Mouse (Mus musculus): ENCODE results near the gene Scrn1. TPM values are rescaled to one million over a fixed set of nuclear protein-coding genes. Genes with fewer than 3 reads are reported as not detected.

Gene Scrn1
- polyA plus RNA-seq (2014; fragmentation: Nextera tagmentation; extraction: Ambion mirVana) = 2.9 and 3.0 TPM in 2 replicates

GRCm38 (mm10) chr6:54565665-54566545, at the start of gene Scrn1:
Gene Scrn1 (minus strand): TSS chr6:54566489.
- Histone ChIP-seq H3K27ac (ENCODE audit: low read depth, low read length) (no peak within 1 kb of the TSS), H3K4me2 (peak within 1 kb of the TSS; percentile 86), H3K27me3 (replicated peaks; ENCODE audit: control insufficient read depth, insufficient read depth, low read length) (peaks cover 31% of the 10 kb centered on the region), H3K9me3 (ENCODE audit: control insufficient read depth, low read length) (no peaks in the 10 kb centered on the region), H3K4me3 (ENCODE audit: low read depth, low read length) (peak within 1 kb of the TSS; percentile 49), H3K9ac (ENCODE audit: low read depth, low read length) (no peak within 1 kb of the TSS; the same call in 1 of the 2 replicates), H3K36me3 (ENCODE audit: control insufficient read depth, insufficient read depth, low read length) (no peaks in the 10 kb centered on the region), H3K4me1 (replicated peaks; ENCODE audit: control insufficient read depth, insufficient read depth, low read length) (peaks cover 4% of the 10 kb centered on the region)
- WGBS = 1% methylated on average over 60 of the region's 60 CpGs
- DNase-seq (ENCODE audit: low spot score) (peak; percentile 60), ATAC-seq (replicated peaks; ENCODE audit: low FRiP score) (peak; percentile 34; the same call in 1 of the 2 replicates)

- no peak for DNase-seq (ENCODE audit: low spot score)
- no peaks in the 10 kb centered on the region for H3K27me3 ChIP-seq (replicated peaks; ENCODE audit: control insufficient read depth, insufficient read depth, low read length)
- ATAC-seq (replicated peaks; ENCODE audit: low FRiP score) = no peak
- no peak overlapping the region for H3K27ac ChIP-seq (ENCODE audit: low read depth, low read length)
- H3K9ac ChIP-seq (ENCODE audit: low read depth, low read length) = no peak overlapping the region
- no peaks in the 10 kb centered on the region for H3K36me3 ChIP-seq (ENCODE audit: control insufficient read depth, insufficient read depth, low read length)
- no peak overlapping the region for H3K4me2 ChIP-seq
- 62% methylated on average over 4 of the region's 4 CpGs for WGBS
- H3K4me1 ChIP-seq (replicated peaks; ENCODE audit: control insufficient read depth, insufficient read depth, low read length) = no peaks in the 10 kb centered on the region; the same call in 1 of the 2 replicates
- H3K9me3 ChIP-seq (ENCODE audit: control insufficient read depth, low read length) = no peaks in the 10 kb centered on the region
- H3K4me3 ChIP-seq (ENCODE audit: low read depth, low read length) = no peak overlapping the region
Observed at GRCm38 (mm10) chr6:54606241-54606640, 40.0 kb upstream of the Scrn1 start.

- 85% methylated on average over 1 of the region's 1 CpGs for WGBS
- Histone ChIP-seq H3K36me3 (ENCODE audit: control insufficient read depth, insufficient read depth, low read length) (no peaks in the 10 kb centered on the region), H3K27me3 (replicated peaks; ENCODE audit: control insufficient read depth, insufficient read depth, low read length) (no peaks in the 10 kb centered on the region), H3K4me3 (ENCODE audit: low read depth, low read length) (no peak overlapping the region), H3K9me3 (ENCODE audit: control insufficient read depth, low read length) (no peaks in the 10 kb centered on the region), H3K9ac (ENCODE audit: low read depth, low read length) (no peak overlapping the region), H3K4me2 (no peak overlapping the region), H3K4me1 (replicated peaks; ENCODE audit: control insufficient read depth, insufficient read depth, low read length) (no peaks in the 10 kb centered on the region; the same call in 1 of the 2 replicates), H3K27ac (ENCODE audit: low read depth, low read length) (no peak overlapping the region)
- DNase-seq (ENCODE audit: low spot score) (no peak), ATAC-seq (replicated peaks; ENCODE audit: low FRiP score) (no peak)
Observed at GRCm38 (mm10) chr6:54604001-54604715, 37.9 kb upstream of the Scrn1 start.

- Histone ChIP-seq H3K9me3 (ENCODE audit: control insufficient read depth, low read length) (no peaks in the 10 kb centered on the region), H3K36me3 (ENCODE audit: control insufficient read depth, insufficient read depth, low read length) (no peaks in the 10 kb centered on the region), H3K4me2 (no peak overlapping the region), H3K9ac (ENCODE audit: low read depth, low read length) (no peak overlapping the region), H3K27me3 (replicated peaks; ENCODE audit: control insufficient read depth, insufficient read depth, low read length) (no peaks in the 10 kb centered on the region), H3K27ac (ENCODE audit: low read depth, low read length) (no peak overlapping the region), H3K4me1 (replicated peaks; ENCODE audit: control insufficient read depth, insufficient read depth, low read length) (no peaks in the 10 kb centered on the region; the same call in 1 of the 2 replicates), H3K4me3 (ENCODE audit: low read depth, low read length) (no peak overlapping the region)
- 84% methylated on average over 2 of the region's 2 CpGs for WGBS
- ATAC-seq (replicated peaks; ENCODE audit: low FRiP score) (no peak), DNase-seq (ENCODE audit: low spot score) (no peak)
Observed at GRCm38 (mm10) chr6:54602891-54603290, 36.6 kb upstream of the Scrn1 start.

- Histone ChIP-seq H3K9ac (ENCODE audit: low read depth, low read length) (no peak overlapping the region), H3K4me2 (no peak overlapping the region), H3K4me3 (ENCODE audit: low read depth, low read length) (no peak overlapping the region), H3K36me3 (ENCODE audit: control insufficient read depth, insufficient read depth, low read length) (no peaks in the 10 kb centered on the region), H3K9me3 (ENCODE audit: control insufficient read depth, low read length) (no peaks in the 10 kb centered on the region), H3K27me3 (replicated peaks; ENCODE audit: control insufficient read depth, insufficient read depth, low read length) (no peaks in the 10 kb centered on the region), H3K4me1 (replicated peaks; ENCODE audit: control insufficient read depth, insufficient read depth, low read length) (no peaks in the 10 kb centered on the region; the same call in 1 of the 2 replicates), H3K27ac (ENCODE audit: low read depth, low read length) (no peak overlapping the region)
- DNase-seq (ENCODE audit: low spot score) (no peak), ATAC-seq (replicated peaks; ENCODE audit: low FRiP score) (no peak)
- WGBS = 72% methylated on average over 5 of the region's 5 CpGs
Observed at GRCm38 (mm10) chr6:54600681-54601347, 34.5 kb upstream of the Scrn1 start.

- WGBS = 87% methylated on average over 3 of the region's 3 CpGs
- no peaks in the 10 kb centered on the region for H3K9me3 ChIP-seq (ENCODE audit: control insufficient read depth, low read length)
- H3K27me3 ChIP-seq (replicated peaks; ENCODE audit: control insufficient read depth, insufficient read depth, low read length) = no peaks in the 10 kb centered on the region
- H3K36me3 ChIP-seq (ENCODE audit: control insufficient read depth, insufficient read depth, low read length) = no peaks in the 10 kb centered on the region
- no peak overlapping the region for H3K4me3 ChIP-seq (ENCODE audit: low read depth, low read length)
- H3K9ac ChIP-seq (ENCODE audit: low read depth, low read length) = no peak overlapping the region
- no peak for ATAC-seq (replicated peaks; ENCODE audit: low FRiP score)
- H3K4me2 ChIP-seq = no peak overlapping the region
- no peak overlapping the region for H3K27ac ChIP-seq (ENCODE audit: low read depth, low read length)
- DNase-seq (ENCODE audit: low spot score) = no peak
- no peaks in the 10 kb centered on the region for H3K4me1 ChIP-seq (replicated peaks; ENCODE audit: control insufficient read depth, insufficient read depth, low read length)
Observed at GRCm38 (mm10) chr6:54597711-54598110, 31.4 kb upstream of the Scrn1 start.

GRCm38 (mm10) chr6:54597208-54597607, 30.9 kb upstream of the Scrn1 start, which contains the start of gene Fkbp14:
Gene Fkbp14 (minus strand): TSS chr6:54597308.
- Histone ChIP-seq H3K4me1 (replicated peaks; ENCODE audit: control insufficient read depth, insufficient read depth, low read length) (no peaks in the 10 kb centered on the region), H3K27me3 (replicated peaks; ENCODE audit: control insufficient read depth, insufficient read depth, low read length) (no peaks in the 10 kb centered on the region), H3K4me3 (ENCODE audit: low read depth, low read length) (no peak within 1 kb of the TSS), H3K9me3 (ENCODE audit: control insufficient read depth, low read length) (no peaks in the 10 kb centered on the region), H3K9ac (ENCODE audit: low read depth, low read length) (no peak within 1 kb of the TSS), H3K36me3 (ENCODE audit: control insufficient read depth, insufficient read depth, low read length) (no peaks in the 10 kb centered on the region), H3K4me2 (peak within 1 kb of the TSS; percentile 78), H3K27ac (ENCODE audit: low read depth, low read length) (no peak within 1 kb of the TSS)
- ATAC-seq (replicated peaks; ENCODE audit: low FRiP score) (no peak), DNase-seq (ENCODE audit: low spot score) (no peak)
- 72% methylated on average over 4 of the region's 4 CpGs for WGBS

- Histone ChIP-seq H3K9me3 (ENCODE audit: control insufficient read depth, low read length) (no peaks in the 10 kb centered on the region), H3K4me1 (replicated peaks; ENCODE audit: control insufficient read depth, insufficient read depth, low read length) (peaks cover 7% of the 10 kb centered on the region), H3K4me3 (ENCODE audit: low read depth, low read length) (peak overlapping the region; percentile 81), H3K9ac (ENCODE audit: low read depth, low read length) (peak overlapping the region; percentile 73), H3K27ac (ENCODE audit: low read depth, low read length) (no peak overlapping the region), H3K27me3 (replicated peaks; ENCODE audit: control insufficient read depth, insufficient read depth, low read length) (no peaks in the 10 kb centered on the region), H3K36me3 (ENCODE audit: control insufficient read depth, insufficient read depth, low read length) (no peaks in the 10 kb centered on the region), H3K4me2 (peak overlapping the region; percentile 78)
- WGBS = 1% methylated on average over 46 of the region's 48 CpGs
- DNase-seq (ENCODE audit: low spot score) (no peak), ATAC-seq (replicated peaks; ENCODE audit: low FRiP score) (peak; percentile 16; the same call in 1 of the 2 replicates)
Observed at GRCm38 (mm10) chr6:54595330-54595878, 29.1 kb upstream of the Scrn1 start.

All from liver, embryonic 11.5 days (tissue).